Mouse (Mus musculus) natural killer cell, adult 2 months (primary cell): ENCODE data around the gene Ubqln4.

ENCODE experiments used
- DNase-seq, 2 experiments: peaks; one replicate each; pipeline ENCODE4 v3.0.0; 2022; ENCODE audit warnings: low spot score in 2 of 2

Gene Ubqln4

DNA sequence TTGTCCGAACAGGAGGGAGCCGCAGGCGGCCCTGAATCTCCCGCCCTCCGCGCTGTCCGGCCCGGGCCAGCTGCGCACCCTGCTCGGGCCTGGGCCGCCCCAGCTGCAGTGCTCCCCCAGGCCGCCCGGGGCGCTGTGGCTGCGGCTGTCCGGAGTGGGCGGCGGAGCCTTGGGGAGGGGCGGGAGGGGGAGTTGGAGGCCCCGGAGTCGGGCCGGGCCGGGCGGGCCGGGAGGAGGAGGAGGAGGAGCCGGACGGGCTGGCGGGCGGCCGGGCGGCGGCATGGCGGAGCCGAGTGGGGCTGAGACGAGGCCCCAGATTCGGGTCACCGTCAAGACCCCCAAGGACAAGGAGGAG, at the start of gene Ubqln4:
Ubqln4 (plus strand) TSS at position 234 of the 355 bp plus-strand sequence.
- peak; percentile 84 to 87 for DNase-seq

DNA sequence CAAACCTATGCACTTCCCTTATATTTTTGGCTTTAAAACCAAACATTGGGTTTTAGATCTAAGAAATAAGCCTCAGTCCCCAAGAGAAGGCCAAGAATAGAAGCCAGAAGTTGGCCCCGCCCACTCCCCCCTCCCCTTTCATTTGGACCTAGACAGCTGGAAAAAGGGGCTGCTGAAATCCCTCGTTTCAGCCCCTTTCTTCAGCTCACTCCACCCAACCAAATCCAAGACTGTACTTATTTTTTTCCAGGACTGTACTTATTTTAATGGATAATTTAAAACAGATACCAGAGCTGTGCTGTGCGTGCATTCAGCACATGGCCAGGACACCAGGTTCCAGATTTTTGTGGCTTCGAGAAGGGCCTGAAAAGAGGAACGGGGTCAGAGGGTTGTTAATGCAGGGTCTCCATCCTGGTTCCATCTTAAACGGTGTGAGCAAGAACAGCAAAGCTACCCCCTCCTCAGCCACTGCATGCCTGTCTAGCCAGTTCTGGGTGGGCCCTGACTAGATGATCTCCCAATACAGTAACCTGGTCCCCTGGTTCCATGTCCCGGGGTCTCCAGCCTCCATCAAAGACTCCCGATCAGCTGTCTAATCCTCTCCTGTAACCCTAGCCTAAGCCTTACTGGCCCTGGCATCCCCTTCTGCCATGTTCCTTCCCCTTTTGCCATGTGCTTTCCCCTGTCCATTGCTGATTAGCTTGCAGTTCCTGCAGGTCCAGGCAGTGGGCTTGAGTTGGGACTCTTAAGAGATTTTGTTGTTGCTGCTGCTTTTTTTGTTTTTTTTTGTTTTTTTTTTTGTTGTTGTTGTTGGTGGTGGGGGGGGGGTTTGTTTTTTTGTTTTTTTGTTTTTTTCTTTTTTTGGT, 49.4 kb upstream of the Ubqln4 start:
- no peak for DNase-seq

DNA sequence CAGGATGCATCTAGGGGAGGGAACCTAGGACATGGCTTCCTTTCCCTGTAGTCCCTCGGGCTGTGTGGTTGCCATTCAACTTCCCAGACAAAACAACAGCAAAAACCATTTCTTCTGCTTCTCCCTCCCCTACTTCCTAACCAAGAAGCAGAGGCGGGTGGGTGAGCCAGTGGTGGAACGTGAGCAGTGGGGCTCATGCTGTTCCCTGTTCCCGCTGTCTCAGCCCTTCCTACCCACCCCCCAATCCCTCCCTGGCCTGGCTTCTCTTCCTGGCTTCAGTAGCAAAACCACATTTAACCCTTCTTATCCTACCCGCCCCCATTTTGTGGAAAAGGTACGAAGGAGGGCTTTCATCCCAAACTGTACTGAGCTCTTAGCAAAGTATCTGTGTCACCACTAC, 48.5 kb upstream of the Ubqln4 start:
- no peak for DNase-seq

DNA sequence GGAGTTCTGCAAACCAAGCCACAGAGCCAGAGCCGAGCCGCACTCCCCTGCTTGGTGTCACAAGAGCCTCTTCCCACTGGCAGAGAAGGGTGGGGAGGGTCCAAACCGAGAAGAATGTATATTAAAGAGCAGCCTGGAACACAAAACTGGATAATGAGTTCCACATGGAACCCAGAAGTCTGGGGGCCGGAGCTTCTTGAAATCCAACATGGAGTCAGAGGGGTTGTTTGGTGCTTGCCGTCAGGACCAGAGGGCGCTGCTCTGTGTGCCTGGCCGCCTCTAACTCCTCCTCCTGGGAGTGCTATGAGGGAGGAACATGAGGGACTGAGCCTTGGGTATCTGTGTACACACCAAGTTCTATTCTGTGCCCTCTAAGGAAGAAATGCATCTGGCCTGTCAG, 47.8 kb upstream of the Ubqln4 start:
- no peak for DNase-seq

DNA sequence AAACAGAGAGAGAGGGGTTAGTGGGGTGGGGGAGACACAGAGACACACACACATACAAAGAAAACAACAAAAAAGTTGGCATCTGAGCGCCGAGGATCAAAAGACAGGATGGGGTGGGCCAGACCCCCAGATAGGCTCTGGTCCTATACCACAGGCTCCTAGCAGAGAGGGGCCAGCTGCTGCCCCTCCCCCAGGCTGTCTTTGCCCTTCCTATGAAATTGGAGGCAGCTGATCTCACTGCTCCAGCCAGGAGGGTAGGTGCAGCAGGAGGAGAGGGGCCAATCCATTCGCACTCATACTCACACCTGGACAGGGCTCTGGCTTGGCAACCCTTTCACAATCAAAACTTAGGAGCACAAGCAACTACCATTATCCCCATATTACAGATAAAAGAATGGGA, 44.3 kb upstream of the Ubqln4 start:
- DNase-seq = no peak

GRCm38 (mm10) chr3:88509692-88510420, 43.7 kb upstream of the Ubqln4 start, which contains the start of gene Lmna:
TSS of gene Lmna (minus strand) at chr3:88509956.
- DNase-seq = peak; percentile 98 to 99

DNA sequence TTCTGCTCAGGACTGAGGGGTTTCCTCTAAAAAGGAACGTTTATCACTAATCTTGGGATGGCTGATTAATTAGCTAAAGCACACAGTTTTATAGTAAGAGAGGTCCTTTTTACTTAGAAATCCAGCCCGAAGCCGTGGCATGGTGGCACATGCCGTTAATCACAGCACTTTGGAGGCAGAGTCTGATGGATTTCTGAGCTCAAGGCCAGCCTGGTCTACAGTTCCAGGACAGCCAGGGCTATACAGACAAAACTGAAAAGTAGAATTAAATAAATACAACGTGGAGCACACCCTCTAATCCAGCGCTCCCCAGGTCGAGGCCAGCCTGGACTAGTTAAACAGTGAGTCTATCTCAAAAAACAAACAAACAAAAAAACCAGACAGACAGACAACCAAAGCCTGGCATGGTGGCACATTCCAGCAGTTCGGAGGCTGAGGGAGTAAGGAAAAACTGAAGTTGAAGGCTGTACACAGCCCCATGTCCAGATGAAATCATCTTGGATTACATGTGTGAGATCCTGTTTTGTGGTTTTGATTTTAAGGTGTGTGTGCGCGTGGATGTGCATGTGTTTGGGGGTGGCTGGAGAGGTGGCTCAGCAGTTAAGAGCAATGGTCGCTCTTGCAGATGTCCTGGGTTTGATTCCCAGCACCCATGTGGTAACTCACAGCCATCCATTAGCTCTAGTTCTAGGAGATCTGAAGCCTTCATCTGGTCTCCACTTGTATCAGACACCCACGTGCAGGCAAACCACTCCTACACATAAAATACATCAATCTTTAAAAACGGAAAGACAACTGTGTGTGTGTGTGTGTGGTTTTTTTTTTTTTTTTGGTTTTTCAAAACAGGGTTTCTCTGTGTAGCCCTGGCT, 42.9 kb upstream of the Ubqln4 start:
- DNase-seq = peak; percentile 47 to 51

GRCm38 (mm10) chr3:88511559-88511958, 42.0 kb upstream of the Ubqln4 start:
- no peak for DNase-seq

GRCm38 (mm10) chr3:88512141-88512895, 41.2 kb upstream of the Ubqln4 start:
- no peak for DNase-seq

- DNase-seq = no peak
These were observed 40.5 kb upstream of the Ubqln4 start for GRCm38 (mm10) chr3:88512896-88513545.

GRCm38 (mm10) chr3:88513546-88514115, 39.9 kb upstream of the Ubqln4 start:
- DNase-seq = peak; percentile 29 to 50

GRCm38 (mm10) chr3:88514231-88515094, 39.1 kb upstream of the Ubqln4 start:
- DNase-seq = no peak

DNA sequence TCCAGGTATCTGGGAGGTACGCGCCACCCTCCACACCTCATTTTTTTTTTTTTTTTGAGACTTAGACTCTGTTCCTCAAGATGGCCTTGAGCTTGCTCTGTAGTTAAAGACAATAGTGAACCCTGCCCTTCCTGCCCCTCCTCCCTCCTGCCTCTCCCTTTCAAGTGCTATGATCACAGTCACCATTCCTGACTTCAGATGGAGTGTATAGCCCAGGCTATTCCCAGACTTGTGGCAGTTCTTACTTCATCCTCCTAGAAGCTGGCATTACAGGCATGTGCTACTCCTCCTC, 38.5 kb upstream of the Ubqln4 start:
- DNase-seq = no peak

DNA sequence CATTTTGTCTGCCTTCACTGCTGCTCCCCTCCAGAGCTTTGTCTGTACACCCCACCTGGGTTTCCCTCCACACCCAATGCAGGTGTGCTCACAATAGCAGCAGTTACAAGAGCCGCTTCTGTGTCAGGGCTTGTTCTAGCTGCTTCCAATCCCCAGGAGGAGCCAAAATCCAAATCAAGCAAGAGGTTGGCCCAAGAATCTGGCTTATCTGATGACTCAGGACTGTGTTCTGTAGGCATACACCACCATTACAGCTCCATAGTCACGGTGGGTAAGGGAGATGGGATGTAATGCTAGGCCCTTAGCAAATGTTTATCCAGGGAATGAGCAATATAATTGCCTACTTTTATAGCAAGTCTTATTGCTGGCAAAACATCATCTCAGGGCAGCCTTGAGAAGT, 37.2 kb upstream of the Ubqln4 start:
- DNase-seq = no peak

DNA sequence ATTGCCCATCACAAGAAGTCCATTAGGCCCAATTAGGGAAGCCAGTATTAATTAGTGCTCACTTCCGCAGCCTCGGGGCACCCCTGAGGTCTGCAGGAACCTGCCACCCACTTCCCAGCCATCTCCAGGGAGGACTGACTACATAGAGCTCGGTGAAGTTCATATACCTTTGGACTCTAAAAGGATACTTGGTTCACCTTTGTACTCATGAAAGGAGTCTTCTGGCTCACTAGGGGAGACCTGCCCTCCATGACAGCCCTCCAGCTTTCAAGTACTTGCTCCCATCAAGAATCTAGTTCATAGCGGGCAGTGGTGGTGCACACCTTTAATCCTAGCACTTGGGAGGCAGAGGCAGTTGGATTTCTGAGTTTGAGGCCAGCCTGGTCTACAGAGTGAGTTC, 35.1 kb upstream of the Ubqln4 start:
- DNase-seq = no peak

DNA sequence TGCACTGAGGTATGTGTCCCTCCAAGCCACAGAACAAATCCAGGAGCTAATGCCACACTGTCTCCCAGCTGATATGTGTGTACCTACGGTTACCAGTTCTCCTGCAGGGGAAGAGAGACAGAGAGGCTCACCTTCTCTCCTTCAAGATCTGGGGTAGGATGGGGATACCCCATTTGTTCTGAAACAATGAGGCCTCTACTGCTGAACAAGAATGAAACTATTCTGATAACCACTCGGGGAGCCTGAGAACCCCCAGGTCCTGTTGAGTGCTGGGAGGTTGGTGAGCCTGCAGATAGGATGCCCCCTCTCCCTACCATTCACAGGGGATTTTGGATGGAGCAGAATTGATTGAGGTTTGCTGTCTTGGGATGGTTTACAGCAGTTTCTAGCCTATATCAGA, 33.5 kb upstream of the Ubqln4 start:
- no peak for DNase-seq

GRCm38 (mm10) chr3:88521156-88521555, 32.4 kb upstream of the Ubqln4 start:
- DNase-seq = no peak

- peak; percentile 90 to 91 for DNase-seq
These were observed 31.7 kb upstream of the Ubqln4 start for GRCm38 (mm10) chr3:88521803-88522331.

GRCm38 (mm10) chr3:88523027-88523426, 30.5 kb upstream of the Ubqln4 start:
- no peak for DNase-seq
